Mouse (Mus musculus) layer of hippocampus, adult 2 months (tissue): ENCODE results near the gene Pde8b. TPM values are rescaled to one million over a fixed set of nuclear protein-coding genes. Genes with fewer than 3 reads are reported as not detected.

ENCODE experiments used
- DNase-seq, 2 experiments: peaks; one replicate each; pipeline ENCODE4 v3.0.0; 2022; ENCODE audit warnings: low spot score in 2 of 2
- H3K27ac ChIP-seq: fragments of 200-600 bp; 2 replicates; pipeline ENCODE4 v1.8.1; 2022
- H3K4me3 ChIP-seq: fragments of 200-600 bp; 2 replicates; pipeline ENCODE4 v1.8.1; 2022; ENCODE audit warnings: mild to moderate bottlenecking
- CTCF ChIP-seq: fragments of 200-600 bp; conservative IDR thresholded peaks from 2 replicates; pipeline ENCODE4 v1.8.1; 2022; ENCODE audit warnings: antibody characterized with exemption, mild to moderate bottlenecking, moderate library complexity
- total RNA-seq, 2 experiments: library from RNA; stranded (reverse); gene quantifications; 2 replicates each; pipeline ENCODE4 v1.2.3; 2021

Gene Pde8b
- total RNA-seq, 2 experiments from 2014 or later = 114 to 120 TPM

DNA sequence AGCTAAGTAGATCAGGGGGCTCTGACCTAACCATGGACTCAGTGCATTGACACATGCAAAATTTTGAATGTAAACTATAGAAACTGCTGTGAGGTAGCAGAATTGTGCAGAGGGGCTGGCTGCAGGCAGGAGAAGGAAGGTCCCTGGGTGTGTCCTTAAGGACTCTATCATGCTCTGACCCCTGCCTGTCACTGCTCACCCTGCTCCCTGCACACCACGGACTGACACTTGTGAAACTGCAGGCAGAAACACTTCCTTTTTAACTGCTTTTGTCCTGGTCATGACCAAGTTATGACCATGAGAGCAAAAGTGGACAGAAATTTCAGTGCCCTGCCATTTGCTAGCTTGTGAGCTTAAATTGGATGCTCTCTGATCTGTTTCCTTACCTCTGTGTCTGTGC lies 206.0 kb downstream of the Pde8b start:
- no peak for DNase-seq
- no peak overlapping the region for H3K27ac ChIP-seq
- no peak for TF ChIP-seq CTCF
- H3K4me3 ChIP-seq = no peak overlapping the region

DNA sequence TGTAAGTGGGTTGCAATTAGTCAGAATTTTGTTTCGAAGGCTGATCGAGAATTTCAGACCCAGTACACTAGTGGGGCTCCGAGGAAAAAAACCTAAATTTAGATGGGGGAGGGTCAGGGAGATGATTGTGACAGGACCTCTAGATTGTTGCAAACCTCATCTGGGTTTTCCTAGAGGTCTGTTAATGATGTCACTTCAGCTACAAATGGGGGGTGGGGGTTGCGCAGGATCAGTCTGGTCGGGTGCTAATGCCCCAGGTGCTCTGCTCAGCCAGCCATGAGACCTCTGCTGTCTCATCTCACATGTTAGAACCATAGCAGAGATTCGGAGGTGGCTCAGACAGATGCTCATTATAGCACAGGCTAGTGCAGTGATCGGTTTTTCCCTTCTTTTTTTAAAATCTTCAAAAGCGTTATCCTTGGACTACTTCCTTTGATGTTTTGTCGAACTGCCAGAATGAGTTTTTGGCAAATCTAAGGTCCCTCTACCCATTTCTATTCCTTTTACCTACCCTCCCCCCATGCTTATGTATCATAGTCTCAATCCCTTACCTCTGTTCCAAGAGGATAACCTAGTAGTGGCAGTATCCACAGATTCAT lies 209.9 kb downstream of the Pde8b start:
- H3K4me3 ChIP-seq = no peak overlapping the region
- no peak for TF ChIP-seq CTCF
- no peak for DNase-seq
- peak overlapping the region; percentile 36; the same call in 1 of the 2 replicates for H3K27ac ChIP-seq

DNA sequence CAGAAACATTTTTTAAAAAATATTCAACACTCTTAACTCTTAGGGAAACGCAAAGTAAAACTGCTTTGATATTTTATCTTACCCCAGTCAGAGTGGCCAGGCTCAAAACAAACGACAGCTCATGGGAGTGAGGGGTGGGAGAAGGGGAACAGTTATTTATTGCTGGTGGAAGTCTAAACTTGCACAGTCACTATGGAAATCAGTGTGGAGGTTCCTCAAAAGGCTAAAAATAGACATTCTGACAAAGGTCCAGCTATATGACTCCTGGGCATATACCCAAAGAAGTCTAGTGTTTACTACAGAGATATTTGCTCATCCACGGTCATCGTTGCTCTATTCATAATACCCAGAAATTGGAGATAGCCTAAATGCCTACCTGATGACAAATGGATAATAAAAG lies 211.9 kb downstream of the Pde8b start:
- Histone ChIP-seq H3K27ac (no peak overlapping the region), H3K4me3 (no peak overlapping the region)
- no peak for TF ChIP-seq CTCF
- DNase-seq = no peak

DNA sequence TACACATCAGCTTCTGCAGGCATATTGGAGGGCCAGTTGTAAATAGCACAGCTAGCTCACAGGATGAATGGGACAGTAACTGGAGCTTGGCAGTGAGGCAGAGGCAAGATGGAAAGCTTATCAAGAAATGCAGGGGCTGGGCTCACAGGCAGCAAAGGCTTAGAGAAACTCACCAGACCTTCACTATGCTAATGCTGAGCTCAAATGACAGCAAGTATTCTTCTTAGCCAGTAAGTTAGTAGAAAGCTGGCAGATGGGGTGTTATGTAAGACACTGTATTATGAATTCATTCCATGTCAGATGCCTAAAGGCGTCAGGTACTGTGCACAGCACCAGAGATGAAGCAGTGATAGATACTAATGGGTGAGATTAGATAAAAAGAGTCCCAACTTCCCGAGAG lies 215.4 kb downstream of the Pde8b start:
- no peak overlapping the region for H3K4me3 ChIP-seq
- peak overlapping the region; percentile 86 for H3K27ac ChIP-seq
- TF ChIP-seq CTCF = no peak
- peak; percentile 52 to 86 for DNase-seq

DNA sequence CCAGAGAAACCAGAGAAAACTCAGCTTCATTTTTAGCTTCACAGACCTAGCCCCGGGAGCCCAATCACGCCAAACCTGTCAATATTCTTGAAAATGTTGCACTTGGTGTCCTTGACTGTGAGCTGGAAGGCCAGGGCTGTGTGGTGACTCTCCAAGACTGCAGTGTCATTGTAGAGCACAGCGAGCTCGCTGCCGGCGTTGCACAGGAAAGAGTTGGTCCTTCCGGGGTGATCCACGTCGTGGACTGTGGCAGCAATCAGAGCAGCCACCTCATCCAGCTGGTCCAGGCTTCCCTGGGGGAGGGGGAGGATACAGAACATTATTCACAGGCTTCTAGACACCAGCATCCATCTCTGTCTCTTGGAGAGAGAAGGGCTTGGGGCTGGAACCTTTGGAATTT lies 216.0 kb downstream of the Pde8b start:
- Histone ChIP-seq H3K4me3 (no peak overlapping the region), H3K27ac (peak overlapping the region; percentile 86)
- no peak for TF ChIP-seq CTCF
- DNase-seq = no peak

DNA sequence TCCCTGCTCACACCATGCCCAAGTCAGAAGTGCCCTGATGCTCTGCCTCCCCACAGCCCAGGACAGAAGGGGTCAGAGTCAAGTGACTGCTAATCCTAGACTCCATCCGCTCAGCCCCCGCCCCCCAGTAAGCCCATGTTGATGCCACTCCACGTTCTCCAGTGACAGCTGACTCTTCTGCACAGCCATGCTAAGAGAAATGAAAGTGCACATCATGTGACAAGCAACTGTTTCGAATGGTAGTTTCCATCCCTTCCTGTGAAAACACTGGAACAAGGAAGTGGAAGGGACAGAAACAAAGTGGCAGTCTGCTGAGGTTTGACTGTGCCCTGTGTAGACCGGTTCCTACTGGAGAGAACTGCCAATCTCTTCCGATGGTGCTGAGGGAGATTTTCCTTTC lies 217.2 kb downstream of the Pde8b start:
- Histone ChIP-seq H3K4me3 (no peak overlapping the region), H3K27ac (peak overlapping the region; percentile 46; the same call in 1 of the 2 replicates)
- no peak for TF ChIP-seq CTCF
- DNase-seq = no peak

DNA sequence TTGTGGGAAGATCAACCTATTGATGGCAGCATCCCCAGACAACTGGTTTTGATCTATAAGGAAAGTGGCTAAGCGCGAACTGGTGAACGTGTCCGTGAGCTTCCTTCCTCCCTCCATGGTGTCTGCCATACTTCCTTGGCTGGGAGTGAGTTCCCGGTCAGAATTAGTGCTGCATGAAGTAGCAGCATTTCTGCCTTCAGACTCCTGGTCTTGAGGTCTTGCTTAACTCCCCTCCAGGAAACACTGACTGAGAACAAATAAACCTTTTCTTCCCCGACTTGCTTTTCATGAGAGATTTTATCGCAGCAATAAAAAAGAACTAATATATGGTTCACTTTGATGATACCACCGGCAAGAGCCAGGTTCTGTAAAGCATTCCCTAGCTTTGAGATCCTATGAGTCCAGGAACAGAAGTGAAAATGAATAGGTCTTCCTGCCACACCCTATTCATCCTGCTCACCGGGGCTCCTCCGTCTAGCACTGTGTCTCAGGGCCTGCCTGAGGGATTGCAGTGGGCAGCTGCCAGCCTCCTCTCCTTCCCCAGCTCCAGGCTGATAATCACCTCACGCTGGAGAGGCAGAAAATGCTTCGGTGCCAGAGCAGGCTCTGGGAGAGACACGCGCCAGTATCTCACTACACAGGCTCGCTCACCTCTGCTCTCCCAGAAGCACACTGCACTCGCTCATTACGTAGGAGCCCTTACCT lies 217.9 kb downstream of the Pde8b start:
- no peak for TF ChIP-seq CTCF
- Histone ChIP-seq H3K27ac (0 out of 2 replicates have a peak overlapping the region, but pooled peaks have one; percentile 46), H3K4me3 (no peak overlapping the region)
- DNase-seq = no peak

DNA sequence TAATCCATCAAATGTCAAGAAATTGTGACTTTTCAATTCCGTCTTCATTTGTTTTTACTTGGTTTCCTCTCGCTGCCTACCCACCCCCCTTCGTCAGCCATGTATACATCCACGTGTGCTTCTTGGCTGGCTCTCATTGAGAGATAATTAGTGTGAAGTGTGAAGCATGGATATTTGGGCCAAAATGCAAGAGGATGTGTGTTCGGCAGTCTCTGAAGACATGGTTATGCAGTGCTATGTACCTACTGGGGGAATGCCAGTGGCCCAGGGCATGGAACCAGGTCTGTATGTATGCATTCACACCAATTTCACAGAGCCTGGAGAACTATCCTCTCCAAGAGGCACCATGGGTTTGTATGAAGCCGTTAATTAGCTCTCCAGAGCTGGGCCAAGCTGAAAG lies 219.3 kb downstream of the Pde8b start:
- DNase-seq = no peak
- no peak for TF ChIP-seq CTCF

DNA sequence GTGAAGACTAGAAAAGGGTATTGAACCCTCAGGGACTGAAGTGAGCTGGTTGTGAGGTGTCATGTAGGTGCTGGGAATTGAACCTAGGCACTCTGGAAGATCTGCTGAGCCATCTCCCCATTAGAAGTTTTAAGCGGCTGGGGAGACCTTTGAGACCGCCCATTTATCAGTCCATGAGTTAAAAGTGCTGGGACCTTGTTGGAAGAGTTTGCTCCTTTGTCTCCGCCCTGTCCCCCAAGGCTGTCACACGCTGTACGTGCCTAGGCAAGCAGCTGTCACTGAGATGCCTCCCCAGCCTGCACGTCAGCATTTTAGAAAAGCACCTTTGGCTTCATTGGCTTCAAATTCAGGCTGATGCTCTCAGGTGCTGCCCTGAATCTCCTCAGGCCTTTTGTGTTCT lies 229.9 kb downstream of the Pde8b start:
- no peak for TF ChIP-seq CTCF
- DNase-seq = no peak

More for the DNA sequence above, 219.3 kb downstream of the Pde8b start:
- H3K4me3 ChIP-seq = no peak overlapping the region
- no peak overlapping the region for H3K27ac ChIP-seq

DNA sequence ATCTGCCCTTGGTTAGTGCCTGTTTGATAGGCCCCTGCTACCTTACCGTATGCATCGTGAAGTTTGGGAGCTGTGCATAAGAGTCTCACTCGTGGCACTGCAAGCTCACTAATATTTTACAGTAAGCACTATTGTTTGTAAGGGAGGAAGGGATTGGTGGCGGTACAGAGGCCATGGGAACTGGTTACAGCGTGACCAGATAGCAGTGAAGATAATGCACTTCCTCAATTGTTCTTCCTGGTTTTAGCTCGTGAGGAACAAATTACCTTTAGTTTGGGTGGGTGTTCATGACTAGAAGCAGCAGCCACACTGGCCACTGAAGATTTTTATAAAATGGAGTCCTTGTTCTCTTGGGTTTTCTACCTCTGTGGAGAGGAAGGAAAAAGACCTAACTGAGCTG lies 230.8 kb downstream of the Pde8b start:
- no peak for TF ChIP-seq CTCF
- DNase-seq = no peak
- Histone ChIP-seq H3K27ac (0 out of 2 replicates have a peak overlapping the region, but pooled peaks have one; percentile 48), H3K4me3 (no peak overlapping the region)

More for the DNA sequence above, 229.9 kb downstream of the Pde8b start:
- no peak overlapping the region for H3K4me3 ChIP-seq
- H3K27ac ChIP-seq = no peak overlapping the region

DNA sequence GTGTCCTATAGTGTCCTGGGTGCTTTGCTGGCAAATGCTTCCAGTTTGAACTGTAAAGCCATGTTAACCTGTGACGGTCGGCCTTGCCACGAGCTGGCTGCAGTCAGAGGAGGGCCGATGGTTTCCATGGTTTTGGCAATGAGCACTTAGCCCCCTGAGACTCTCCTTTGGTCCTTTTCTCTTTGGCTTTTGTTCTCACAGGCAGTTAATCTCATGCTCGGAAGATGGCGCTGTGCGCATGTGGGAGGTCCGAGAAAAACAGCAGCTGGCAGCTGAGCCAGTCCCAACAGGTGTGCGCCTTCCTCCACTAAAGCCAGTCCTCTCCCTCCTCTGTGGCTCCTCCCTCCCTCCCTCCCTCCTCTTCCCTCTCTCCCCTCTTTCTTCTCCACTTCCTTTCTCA lies 232.2 kb downstream of the Pde8b start:
- Histone ChIP-seq H3K27ac (peak overlapping the region; percentile 48; the same call in 1 of the 2 replicates), H3K4me3 (no peak overlapping the region)
- TF ChIP-seq CTCF = peak; percentile 83
- peak; percentile 60 to 76 for DNase-seq

DNA sequence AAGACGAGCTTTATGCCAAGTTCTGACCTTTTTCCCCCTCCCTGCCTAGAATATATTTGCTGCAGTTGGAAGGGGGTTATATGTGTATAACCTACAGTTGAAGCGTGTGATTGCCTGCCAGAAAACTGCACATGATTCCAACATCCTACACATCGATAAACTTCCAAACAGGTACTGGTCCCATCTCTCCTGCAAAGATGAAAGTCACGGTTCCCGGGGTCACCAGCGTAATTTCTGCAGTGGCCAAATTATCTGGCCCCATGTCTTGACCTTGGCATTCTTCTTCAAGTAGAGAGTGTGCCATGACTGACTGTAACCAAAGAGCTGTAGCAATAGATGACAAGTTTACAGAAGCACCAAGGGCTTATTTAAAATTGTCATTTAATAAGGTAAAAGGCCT lies 232.9 kb downstream of the Pde8b start:
- no peak for TF ChIP-seq CTCF
- Histone ChIP-seq H3K27ac (no peak overlapping the region), H3K4me3 (no peak overlapping the region)
- no peak for DNase-seq

DNA sequence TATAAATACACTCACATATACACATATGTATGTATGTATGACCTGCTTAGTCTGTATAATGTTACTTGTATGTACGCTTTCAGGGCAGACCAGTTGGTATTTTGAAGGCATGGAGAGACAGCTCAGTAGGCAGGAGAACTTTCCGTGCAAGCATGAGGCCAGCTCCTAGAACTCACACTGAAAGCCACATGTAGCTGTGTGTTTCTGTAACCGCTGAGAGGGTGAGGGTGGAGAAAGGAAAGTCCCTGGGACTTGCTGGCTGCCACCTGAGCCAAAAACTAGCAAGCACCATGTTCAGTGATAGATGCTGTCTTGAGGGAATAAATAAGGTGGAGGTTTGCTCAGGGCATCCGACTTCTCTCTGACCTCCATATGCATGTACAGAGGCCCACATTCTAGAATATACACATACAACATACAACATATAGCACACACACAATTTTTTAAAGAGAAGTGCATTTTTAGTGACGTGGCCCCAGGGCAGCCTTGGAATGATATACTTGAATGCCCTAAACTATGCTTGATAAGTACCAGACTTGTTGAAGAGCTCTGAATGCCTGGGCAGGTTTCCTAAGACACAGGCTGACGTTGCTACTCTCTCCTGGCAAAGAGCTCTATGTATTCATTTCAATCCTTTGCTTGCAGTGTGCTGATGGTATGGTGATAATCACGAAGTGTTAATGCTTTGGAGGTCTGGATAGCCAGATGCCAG lies 238.4 kb downstream of the Pde8b start:
- TF ChIP-seq CTCF = no peak
- Histone ChIP-seq H3K4me3 (no peak overlapping the region), H3K27ac (no peak overlapping the region)
- no peak for DNase-seq

DNA sequence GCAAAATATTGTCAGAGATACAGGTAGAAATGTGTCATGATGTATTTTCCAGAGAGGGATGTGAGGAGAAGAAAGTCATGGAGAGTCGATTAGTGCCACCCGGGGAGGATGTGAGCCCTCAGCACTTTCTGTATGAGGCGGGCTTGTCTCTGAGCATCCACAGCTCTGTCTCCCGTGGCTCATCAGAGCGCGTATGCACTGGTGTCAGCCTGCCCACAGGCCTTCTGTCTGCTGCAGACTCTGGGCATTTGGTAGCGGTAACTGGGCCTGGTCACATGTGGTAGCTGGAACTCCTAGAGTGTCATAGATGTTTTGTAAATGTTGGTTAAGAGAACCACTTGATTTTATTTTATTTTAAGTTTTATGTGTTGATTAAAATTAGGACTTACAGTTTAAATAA lies 240.9 kb downstream of the Pde8b start:
- peak; percentile 55 to 58 for DNase-seq
- no peak for TF ChIP-seq CTCF
- H3K27ac ChIP-seq = peak overlapping the region; percentile 51; the same call in 1 of the 2 replicates
- H3K4me3 ChIP-seq = no peak overlapping the region
